25 mouse cellular contexts compared by ENCODE assay signal in genomic region chr12:100742468-100742867, GRCm38 (mm10).
"Had no signal": no experiment of that assay in that cellular context is flagged by ENCODE, and none has a peak within 500 bp of the region (broad histone marks: within the 10 kb centered on the region; RNA-seq: fewer than 3 reads in every experiment).

No protein-coding gene starts in this region.

- H3K36me3 ChIP-seq: heart, embryonic 12.5 days; hindbrain, embryonic 10.5 days; hindbrain, embryonic 12.5 days; kidney, embryonic 15.5 days; limb, embryonic 10.5 days; limb, embryonic 12.5 days; liver, embryonic 13.5 days had no signal

- H3K4me3 ChIP-seq: gastrocnemius, adult 2 months; heart, adult 2 months; heart, embryonic 12.5 days; hindbrain, embryonic 10.5 days; hindbrain, embryonic 12.5 days; kidney, embryonic 15.5 days; layer of hippocampus, adult 2 months; left cerebral cortex, adult 2 months; limb, embryonic 10.5 days; limb, embryonic 12.5 days; liver, embryonic 13.5 days had no signal

- H3K27me3 ChIP-seq: heart, embryonic 12.5 days; hindbrain, embryonic 12.5 days; kidney, embryonic 15.5 days; limb, embryonic 12.5 days; liver, embryonic 13.5 days had no signal

- H3K4me1 ChIP-seq: heart, embryonic 12.5 days; hindbrain, embryonic 10.5 days; hindbrain, embryonic 12.5 days; kidney, embryonic 15.5 days; limb, embryonic 10.5 days; limb, embryonic 12.5 days; liver, embryonic 13.5 days had no signal

- DNase-seq: gastrocnemius, adult 2 months; gastrocnemius, postnatal 10 days; gastrocnemius, postnatal 25 days; heart, adult 2 months; heart, postnatal 10 days; heart, postnatal 4 days; kidney, adult 11 months; kidney, adult 2 months; kidney, adult 9 months; kidney, postnatal 14 days; kidney, postnatal 36 days; liver; liver, embryonic 13.5 days had no signal

- H3K9me3 ChIP-seq: heart, embryonic 12.5 days; hindbrain, embryonic 10.5 days; hindbrain, embryonic 12.5 days; kidney, embryonic 15.5 days; limb, embryonic 10.5 days; limb, embryonic 12.5 days; liver, embryonic 13.5 days had no signal

- H3K27ac ChIP-seq: gastrocnemius, adult 2 months; heart, adult 2 months; hindbrain, embryonic 10.5 days; hindbrain, embryonic 12.5 days; hindbrain, embryonic 14.5 days; kidney, embryonic 15.5 days; kidney, postnatal 0 days; layer of hippocampus, adult 2 months; left cerebral cortex, adult 2 months; limb, embryonic 10.5 days; limb, embryonic 12.5 days; liver, embryonic 13.5 days had no signal

- ATAC-seq: hindbrain, embryonic 16.5 days; intestine, embryonic 16.5 days had no signal
